Mouse (Mus musculus): ENCODE data around the gene Zfp335.

- TF ChIP-seq CTCF (IDR thresholded peaks at IDR 0.05; ENCODE audit: low read depth) (no peak), EP300 (IDR thresholded peaks at IDR 0.05; ENCODE audit: low read depth) (no peak)
Observed at GRCm38 (mm10) chr2:164850061-164850460, 61.5 kb downstream of the Zfp335 start.

Data from liver, embryonic 14.5 days (tissue).